Mouse (Mus musculus) CH12.LX (cell line): ENCODE data around the gene Klf7. TPM values are rescaled to one million over a fixed set of nuclear protein-coding genes. Genes with fewer than 3 reads are reported as not detected.

Source experiments
- DNase-seq: peaks from one replicate; pipeline ENCODE4 v3.0.0-alpha.2; 2013; ENCODE audit errors: extremely low read depth
- H3K27ac ChIP-seq: 2 replicates; pipeline ENCODE4 v1.5.1; 2012; ENCODE audit warnings: low read depth, mild to moderate bottlenecking, control low read depth, moderate library complexity; ENCODE audit not compliant: insufficient read depth
- H3K27me3 ChIP-seq: replicated peaks from 2 replicates; pipeline ENCODE3; 2012; ENCODE audit warnings: inconsistent platforms
- H3K36me3 ChIP-seq, 2 experiments: replicated peaks in 1 of 2; 2 replicates each; pipeline versions ENCODE3 to v1.6.1; 2012; ENCODE audit warnings: inconsistent platforms in 1 of 2, low read length in 1 of 2, mild to moderate bottlenecking in 1 of 2, mixed read lengths in 1 of 2, moderate library complexity in 1 of 2; ENCODE audit not compliant: control insufficient read depth in 1 of 2, insufficient read depth in 1 of 2
- H3K4me1 ChIP-seq, 2 experiments: 2 replicates each; pipeline ENCODE4 v1.6.1; 2012; ENCODE audit warnings: inconsistent platforms in 1 of 2, moderate library complexity in 1 of 2; ENCODE audit not compliant: insufficient read depth in 2 of 2, control insufficient read depth in 1 of 2
- H3K4me2 ChIP-seq: 2 replicates; pipeline ENCODE4 v1.6.1; 2012; ENCODE audit warnings: low read depth, mild to moderate bottlenecking, control low read depth; ENCODE audit not compliant: poor library complexity, insufficient read depth, severe bottlenecking
- H3K4me3 ChIP-seq, 3 experiments: fragments of 150-350 bp in 1 of 3; sonication (generic) in 1 of 3; replicated peaks in 1 of 3; 2 replicates each; pipeline versions ENCODE3 to v1.5.1; 2011 to 2012; ENCODE audit warnings: low read depth in 2 of 3, low read length in 2 of 3, mild to moderate bottlenecking in 2 of 3, moderate library complexity in 2 of 3, control low read depth in 1 of 3, improper control_type of control experiment in 1 of 3, inconsistent platforms in 1 of 3, mixed read lengths in 1 of 3; ENCODE audit not compliant: poor library complexity in 1 of 3
- H3K79me2 ChIP-seq: replicated peaks from 2 replicates; pipeline ENCODE4 v1.6.1; 2012; ENCODE audit warnings: mild to moderate bottlenecking, moderate library complexity; ENCODE audit not compliant: control insufficient read depth, poor library complexity, insufficient read depth, severe bottlenecking; ENCODE audit errors: extremely low read depth
- H3K9ac ChIP-seq: 2 replicates; pipeline ENCODE4 v1.6.1; 2012; ENCODE audit warnings: low read depth, mild to moderate bottlenecking, control low read depth, moderate library complexity; ENCODE audit not compliant: insufficient read depth
- H3K9me3 ChIP-seq: replicated peaks from 2 replicates; pipeline ENCODE3; 2012; ENCODE audit warnings: low read length, inconsistent platforms, mixed read lengths
- BHLHE40 ChIP-seq: IDR thresholded peaks from 2 replicates; pipeline ENCODE4 v1.6.1; 2011; ENCODE audit warnings: mild to moderate bottlenecking, low read depth, low read length, improper control_type of control experiment
- CTCF ChIP-seq, 2 experiments: IDR thresholded peaks in 1 of 2; conservative IDR thresholded peaks in 1 of 2; 2 replicates each; pipeline ENCODE4 v1.5.1; 2011 to 2012; ENCODE audit warnings: low read depth in 2 of 2, low read length in 2 of 2, improper control_type of control experiment in 1 of 2, inconsistent platforms in 1 of 2, mild to moderate bottlenecking in 1 of 2, moderate library complexity in 1 of 2
- EP300 ChIP-seq: IDR thresholded peaks from 2 replicates; pipeline ENCODE4 v1.6.1; 2011; ENCODE audit warnings: low read length, improper control_type of control experiment
- ETS1 ChIP-seq: conservative IDR thresholded peaks from 2 replicates; pipeline ENCODE4 v1.6.1; 2012; ENCODE audit warnings: low read depth, mild to moderate bottlenecking, inconsistent platforms, low read length, improper control_type of control experiment, moderate library complexity
- KAT2A ChIP-seq: IDR thresholded peaks from 2 replicates; pipeline ENCODE4 v1.6.1; 2012; ENCODE audit warnings: low read length, improper control_type of control experiment, inconsistent platforms; ENCODE audit not compliant: insufficient replicate concordance
- MAFK ChIP-seq: IDR thresholded peaks from 2 replicates; pipeline ENCODE4 v1.6.1; 2011; ENCODE audit warnings: low read length, improper control_type of control experiment; ENCODE audit not compliant: insufficient replicate concordance
- MAX ChIP-seq: IDR thresholded peaks from 2 replicates; pipeline ENCODE4 v1.6.1; 2011; ENCODE audit warnings: low read length, improper control_type of control experiment
- MAZ ChIP-seq: IDR thresholded peaks from 2 replicates; pipeline ENCODE4 v1.6.1; 2012; ENCODE audit warnings: low read depth, mild to moderate bottlenecking, inconsistent platforms, low read length, improper control_type of control experiment, moderate library complexity
- MEF2A ChIP-seq: IDR thresholded peaks from 2 replicates; pipeline ENCODE4 v1.6.1; 2014; ENCODE audit warnings: low read depth, mild to moderate bottlenecking, inconsistent platforms, low read length, improper control_type of control experiment, borderline replicate concordance
- NRF1 ChIP-seq: IDR thresholded peaks from 2 replicates; pipeline ENCODE4 v1.6.1; 2014; ENCODE audit warnings: low read depth, mild to moderate bottlenecking, inconsistent platforms, low read length, improper control_type of control experiment, moderate library complexity
- POLR2AphosphoS2 ChIP-seq: IDR thresholded peaks from 2 replicates; pipeline ENCODE4 v1.6.1; 2011; ENCODE audit warnings: low read depth, low read length, improper control_type of control experiment
- RAD21 ChIP-seq: IDR thresholded peaks from 2 replicates; pipeline ENCODE4 v1.6.1; 2011; ENCODE audit warnings: low read depth, mild to moderate bottlenecking, low read length, improper control_type of control experiment, moderate library complexity
- SIN3A ChIP-seq: IDR thresholded peaks from 2 replicates; pipeline ENCODE4 v1.6.1; 2012; ENCODE audit warnings: low read length, improper control_type of control experiment, inconsistent platforms
- dilution Hi-C: fragments of 300-500 bp; cut with MboI; formaldehyde crosslinking; loops from 2 replicates; pipeline ENCODE4 v1.14.3; 2020; ENCODE audit warnings: low sequenced_read_pairs; ENCODE audit not compliant: extremely low pct_unique_long_range_greater_than_20kb, extremely low pct_ligation_motif_present
- in situ Hi-C: fragments of 300-500 bp; cut with MboI; formaldehyde crosslinking; loops from 3 replicates; pipeline ENCODE4 v1.14.3; 2019; ENCODE audit warnings: low sequenced_read_pairs, low pct_ligation_motif_present, low pct_unique_long_range_greater_than_20kb, mixed read lengths
- polyA plus RNA-seq: library from polyadenylated mRNA; unstranded; fragments of >175 nt; gene quantifications from 2 replicates; pipeline ENCODE4 v1.2.1, GENCODE M21; 2012; ENCODE audit warnings: low read depth; ENCODE audit not compliant: insufficient read length
- total RNA-seq, 2 experiments: library from RNA; depleted of rRNA; stranded (reverse); fragments of 300-350 nt in 1 of 2; fragments of >200 nt in 1 of 2; gene quantifications; 2 replicates each; pipeline ENCODE4 v1.2.3; 2012 to 2014

Klf7 gene
- total and polyA plus RNA-seq, 3 experiments, result 4.3 to 6.5 (median 6.2) TPM

DNA sequence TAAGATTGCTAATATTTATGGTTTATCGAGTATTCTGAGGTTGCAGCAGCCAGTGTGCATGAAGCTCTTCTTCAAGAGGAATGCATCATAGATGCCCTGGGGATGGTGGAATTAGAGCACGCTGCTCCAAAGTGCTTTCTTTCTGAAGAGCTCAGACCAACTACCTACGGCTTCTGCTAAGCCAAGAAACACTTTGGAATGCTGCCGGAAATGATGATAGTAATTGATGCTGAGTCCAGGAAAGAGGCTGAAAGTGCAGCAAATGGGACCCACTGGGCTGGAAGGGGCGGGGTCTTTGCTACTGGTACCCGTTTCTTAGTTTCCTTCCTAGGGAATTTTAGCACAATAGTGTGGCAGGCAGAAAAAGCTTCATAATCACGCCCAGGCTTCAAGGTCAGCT is 62.0 kb downstream of the Klf7 start:
- no peaks in the 10 kb centered on the region for H3K27me3 ChIP-seq
- TF ChIP-seq MAFK (no peak), MAZ (no peak), ETS1 (no peak), MAX (no peak), KAT2A (no peak), MEF2A (no peak), BHLHE40 (no peak), SIN3A (no peak), NRF1 (no peak)
- peaks cover 2 to 65% of the 10 kb centered on the region in 2 experiments for H3K36me3 ChIP-seq
- no peak overlapping the region for H3K4me3 ChIP-seq
- DNase-seq, result no peak
- in situ Hi-C loops, result no loop called here
- no peaks in the 10 kb centered on the region; the same call in 1 of the 2 replicates for H3K79me2 ChIP-seq
- dilution Hi-C loops, result no loop called here
- no peak overlapping the region for H3K27ac ChIP-seq
- H3K9me3 ChIP-seq, result peaks cover 4% of the 10 kb centered on the region
- peaks cover 0 to 10% of the 10 kb centered on the region in 2 experiments; a peak in 1 of 4 replicates for H3K4me1 ChIP-seq
- H3K4me2 ChIP-seq, result no peak overlapping the region
- no peak overlapping the region for H3K9ac ChIP-seq

DNA sequence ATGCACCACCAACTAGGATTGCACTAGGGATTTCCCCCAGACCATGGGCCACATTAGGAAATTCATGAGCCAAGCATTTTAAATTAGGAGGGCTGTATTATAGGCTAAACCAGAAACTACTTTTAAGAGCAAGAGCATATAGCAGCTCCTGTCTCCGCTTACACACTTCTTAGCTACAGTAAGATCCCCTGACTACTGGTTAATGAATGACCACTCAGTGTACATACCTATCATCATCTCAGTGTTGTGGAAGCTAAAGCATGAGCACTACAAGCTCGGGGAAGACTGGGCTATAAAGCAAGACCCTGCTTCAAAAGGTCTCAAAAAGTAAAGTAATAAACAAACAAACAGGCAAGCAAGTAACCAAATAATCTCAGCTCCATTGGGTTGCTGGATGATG is 65.5 kb downstream of the Klf7 start:
- Histone ChIP-seq H3K4me1 (peaks cover 0 to 10% of the 10 kb centered on the region in 2 experiments; a peak in 2 of 4 replicates), H3K79me2 (no peaks in the 10 kb centered on the region), H3K27me3 (no peaks in the 10 kb centered on the region), H3K27ac (no peak overlapping the region), H3K4me3 (no peak overlapping the region), H3K36me3 (peaks cover 2 to 57% of the 10 kb centered on the region in 2 experiments), H3K4me2 (no peak overlapping the region), H3K9me3 (peaks cover 7% of the 10 kb centered on the region), H3K9ac (no peak overlapping the region)
- DNase-seq, result no peak
- no peak for TF ChIP-seq EP300
- no peak for TF ChIP-seq POLR2AphosphoS2
- no peak for TF ChIP-seq MAZ
- TF ChIP-seq RAD21, result no peak
- TF ChIP-seq CTCF (conservative IDR thresholded peaks at IDR 0.05 in 1 of 2, IDR thresholded peaks at IDR 0.05 in 1 of 2; ENCODE audit: low read depth in 2 of 2, low read length in 2 of 2), result no peak
- dilution Hi-C loops, result no loop called here
- in situ Hi-C loops, result no loop called here

DNA sequence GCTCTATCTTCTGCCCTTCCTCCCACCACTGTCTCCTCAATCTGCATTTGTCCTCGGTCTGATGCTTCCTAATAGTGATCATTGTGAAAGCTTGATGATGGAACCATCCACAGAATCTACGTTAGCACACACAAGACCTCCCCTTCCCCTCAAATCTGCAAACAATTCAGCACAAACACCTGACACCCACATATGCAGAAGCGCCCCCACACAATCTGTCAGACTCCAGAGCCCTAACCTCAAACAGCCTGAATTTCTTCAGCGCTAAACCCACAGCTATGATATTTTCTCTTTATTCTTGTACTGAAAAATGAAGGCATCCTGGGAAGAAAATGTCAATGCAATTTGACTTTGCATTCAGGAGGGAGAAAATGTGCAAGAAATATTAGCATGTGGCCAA is 66.1 kb downstream of the Klf7 start:
- Histone ChIP-seq H3K4me2 (no peak overlapping the region), H3K36me3 (peaks cover 2 to 57% of the 10 kb centered on the region in 2 experiments), H3K9ac (no peak overlapping the region), H3K79me2 (no peaks in the 10 kb centered on the region), H3K27ac (no peak overlapping the region), H3K9me3 (peaks cover 7% of the 10 kb centered on the region), H3K4me1 (peaks cover 0 to 10% of the 10 kb centered on the region in 2 experiments; a peak in 2 of 4 replicates)
- dilution Hi-C loops, result no loop called here
- DNase-seq, result no peak
- in situ Hi-C loops, result no loop called here
- TF ChIP-seq BHLHE40, result no peak
- TF ChIP-seq, all 38 proteins: peak for 0
- Histone ChIP-seq H3K4me3 (no peak overlapping the region), H3K27me3 (no peaks in the 10 kb centered on the region)
